Mouse (Mus musculus) olfactory bulb, adult 2 months (tissue): ENCODE measurements at regions not wholly inside any gene's neighbourhood (a gene's known extent, or its start where the extent isn't known, plus 50 kb on each side); places are given as distances from the start of the nearest gene placed in this dataset.

ENCODE experiments used
- H3K27ac ChIP-seq: fragments of 200-500 bp; 2 replicates; pipeline ENCODE4 v1.5.1; 2012; ENCODE audit warnings: low read depth, low read length; ENCODE audit not compliant: insufficient read depth
- H3K4me1 ChIP-seq: fragments of 200-500 bp; 2 replicates; pipeline ENCODE4 v1.6.1; 2012; ENCODE audit warnings: low read length; ENCODE audit not compliant: control insufficient read depth, insufficient read depth
- H3K4me3 ChIP-seq: fragments of 200-500 bp; 2 replicates; pipeline ENCODE4 v1.5.1; 2012; ENCODE audit warnings: mild to moderate bottlenecking, low read depth, low read length, moderate library complexity; ENCODE audit not compliant: insufficient read depth
- CTCF ChIP-seq: fragments of 200-500 bp; IDR thresholded peaks from 2 replicates; pipeline ENCODE4 v1.5.1; 2012; ENCODE audit warnings: low read depth, mild to moderate bottlenecking, low read length, moderate library complexity; ENCODE audit not compliant: insufficient read depth
- POLR2A ChIP-seq: fragments of 200-500 bp; IDR thresholded peaks from 2 replicates; pipeline ENCODE4 v1.6.1; 2012; ENCODE audit warnings: mild to moderate bottlenecking, low read depth, low read length, moderate library complexity; ENCODE audit not compliant: insufficient read depth
- WGBS: fragments of 180-500 bp; shearing (Covaris S2); methylation state at CpG from one replicate; pipeline ENCODE4 v1.1.7; 2018; 5-methylcytosine and 5-hydroxymethylcytosine counted together

DNA sequence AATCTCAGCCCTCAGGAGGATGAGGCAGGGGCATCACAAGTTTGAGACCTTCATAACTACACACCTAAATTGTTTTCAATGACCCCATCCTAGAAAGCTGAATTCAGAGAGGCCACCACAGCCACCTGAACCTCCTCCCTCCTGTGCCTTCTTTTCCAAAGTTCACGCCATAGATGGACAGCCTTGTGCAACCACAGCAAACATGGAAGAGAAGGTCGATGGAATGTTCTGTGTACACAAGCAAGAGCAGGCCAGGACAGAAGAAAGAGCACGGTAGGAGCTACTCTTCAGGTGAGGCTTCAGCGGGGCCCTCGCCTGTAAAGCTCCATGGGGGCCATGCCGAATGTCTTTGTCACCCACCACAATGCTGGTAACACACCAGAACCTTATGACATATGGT lies 481.1 kb upstream of the Sall1 start:
- no peak overlapping the region for H3K4me3 ChIP-seq
- H3K4me1 ChIP-seq, result no peaks in the 10 kb centered on the region
- TF ChIP-seq POLR2A (no peak), CTCF (no peak)
- 97% methylated on average over 6 of the region's 6 CpGs for WGBS
- H3K27ac ChIP-seq, result no peak overlapping the region

GRCm38 (mm10) chr8:89523336-89523735 lies 479.4 kb upstream of the Sall1 start:
- H3K4me3 ChIP-seq, result no peak overlapping the region
- WGBS, result 89% methylated on average over 3 of the region's 3 CpGs
- no peaks in the 10 kb centered on the region for H3K4me1 ChIP-seq
- no peak overlapping the region for H3K27ac ChIP-seq
- no peak for TF ChIP-seq CTCF
- no peak for TF ChIP-seq POLR2A

GRCm38 (mm10) chr8:89516602-89517001 lies 472.6 kb upstream of the Sall1 start:
- WGBS, result 87% methylated on average over 2 of the region's 2 CpGs
- Histone ChIP-seq H3K4me1 (no peaks in the 10 kb centered on the region), H3K4me3 (no peak overlapping the region), H3K27ac (no peak overlapping the region)
- TF ChIP-seq CTCF (no peak), POLR2A (no peak)

DNA sequence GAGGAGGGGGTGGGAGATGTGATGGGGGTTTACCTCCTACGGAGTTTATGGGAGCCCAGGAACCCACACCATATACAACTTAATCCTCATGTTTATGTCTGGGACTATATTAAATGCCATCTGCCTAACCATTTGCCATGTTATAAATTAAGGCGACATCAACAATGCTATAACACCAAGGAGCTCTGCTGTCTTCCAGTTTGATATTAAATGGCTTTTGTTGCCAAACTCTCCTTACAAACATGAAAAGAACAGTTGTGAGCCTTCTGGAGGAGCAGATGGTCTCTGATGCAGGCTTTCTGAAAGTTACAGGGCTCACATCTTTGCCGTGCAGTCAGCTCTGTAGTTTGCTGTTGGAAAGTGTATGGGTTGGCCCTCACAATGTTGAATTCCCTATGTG lies 470.3 kb upstream of the Sall1 start:
- no peaks in the 10 kb centered on the region for H3K4me1 ChIP-seq
- H3K4me3 ChIP-seq, result no peak overlapping the region
- H3K27ac ChIP-seq, result no peak overlapping the region
- WGBS, result 91% methylated on average over 3 of the region's 3 CpGs
- TF ChIP-seq POLR2A (no peak), CTCF (no peak)

DNA sequence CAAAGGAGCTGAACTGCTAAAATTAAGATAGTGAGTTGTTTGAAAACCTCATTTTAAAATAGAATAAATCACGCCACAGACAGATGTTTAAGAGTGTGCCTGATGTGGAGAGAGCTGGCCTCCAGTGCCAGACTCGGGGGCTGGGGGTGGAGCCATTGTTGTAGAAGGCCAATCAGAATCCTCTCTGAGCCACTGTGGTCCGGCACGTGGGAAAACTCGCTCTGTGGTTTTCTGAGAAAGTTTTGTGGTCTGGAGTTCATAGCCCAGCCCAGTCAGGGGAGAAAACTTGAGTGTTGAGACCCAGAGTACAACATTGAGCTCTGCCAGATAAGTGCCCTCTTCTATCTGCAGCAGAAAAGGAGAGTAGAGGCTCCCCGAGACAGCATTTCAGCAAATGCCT lies 463.7 kb upstream of the Sall1 start:
- H3K4me3 ChIP-seq, result no peak overlapping the region
- TF ChIP-seq CTCF (no peak), POLR2A (no peak)
- no peak overlapping the region for H3K27ac ChIP-seq
- H3K4me1 ChIP-seq, result peaks cover 2% of the 10 kb centered on the region; the same call in 1 of the 2 replicates
- WGBS, result 50% methylated on average over 6 of the region's 6 CpGs

DNA sequence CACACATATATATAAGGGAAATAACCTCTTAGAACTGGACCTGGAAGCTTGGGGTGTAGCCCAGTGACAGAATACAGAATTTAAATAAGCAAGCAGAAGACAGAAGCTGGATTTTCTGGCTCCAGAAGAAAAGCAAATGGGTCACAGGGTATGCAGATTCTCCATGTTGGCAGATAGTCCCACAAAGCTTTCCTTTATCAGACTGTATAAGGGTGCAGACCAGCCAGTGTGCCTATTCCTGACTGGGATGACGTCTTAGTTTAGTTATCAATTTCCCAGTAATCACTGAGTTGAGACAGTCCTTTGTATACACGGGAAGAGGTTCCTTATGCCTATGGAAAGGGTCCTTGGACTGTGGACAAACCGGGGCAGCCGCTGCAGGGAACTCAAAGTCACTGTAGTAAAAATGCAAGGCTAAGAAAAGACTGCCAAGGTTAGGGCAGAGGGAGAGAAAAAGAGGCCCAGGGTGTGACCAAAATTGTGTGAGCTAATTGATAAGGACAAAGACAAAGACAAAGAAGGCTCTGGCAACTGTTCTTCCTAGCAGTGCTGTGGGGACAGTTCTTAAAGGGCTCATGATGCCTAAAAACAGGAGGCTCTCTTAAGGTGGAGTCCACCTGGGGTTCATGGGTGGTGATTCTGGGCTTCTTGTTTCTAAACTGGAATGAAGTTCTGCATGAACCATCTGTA lies 459.7 kb upstream of the Sall1 start:
- Histone ChIP-seq H3K4me1 (peaks cover 2% of the 10 kb centered on the region; the same call in 1 of the 2 replicates), H3K4me3 (no peak overlapping the region), H3K27ac (no peak overlapping the region)
- TF ChIP-seq POLR2A, result no peak
- no peak for TF ChIP-seq CTCF
- 63% methylated on average over 4 of the region's 4 CpGs for WGBS

- 67% methylated on average over 6 of the region's 6 CpGs for WGBS
- no peak overlapping the region for H3K27ac ChIP-seq
- peaks cover 2% of the 10 kb centered on the region; the same call in 1 of the 2 replicates for H3K4me1 ChIP-seq
- no peak overlapping the region for H3K4me3 ChIP-seq
- TF ChIP-seq CTCF (no peak), POLR2A (no peak)
Observed at GRCm38 (mm10) chr8:89503030-89503429, 459.1 kb upstream of the Sall1 start.

DNA sequence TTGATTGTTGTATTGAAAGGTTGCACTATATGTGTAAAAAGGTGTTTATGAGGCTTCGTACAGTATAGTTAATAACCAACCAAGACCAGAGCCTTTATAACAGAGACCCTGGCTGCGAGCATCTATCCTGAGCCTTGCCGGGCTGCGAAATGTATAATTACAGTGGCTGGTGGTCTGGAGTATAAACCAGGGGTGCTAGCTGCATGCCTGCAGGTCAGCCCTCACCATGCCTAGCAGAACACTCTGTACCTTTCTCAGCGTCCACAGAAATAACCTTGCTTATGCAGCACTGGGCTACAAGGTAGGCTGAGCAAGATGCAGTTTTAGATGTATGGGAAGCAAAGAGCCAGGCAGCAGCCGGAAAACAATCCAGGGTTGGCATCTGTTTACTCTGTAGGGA lies 457.8 kb upstream of the Sall1 start:
- Histone ChIP-seq H3K4me1 (peaks cover 2% of the 10 kb centered on the region; the same call in 1 of the 2 replicates), H3K4me3 (no peak overlapping the region), H3K27ac (no peak overlapping the region)
- TF ChIP-seq POLR2A (no peak), CTCF (no peak)
- 99% methylated on average over 6 of the region's 6 CpGs for WGBS

DNA sequence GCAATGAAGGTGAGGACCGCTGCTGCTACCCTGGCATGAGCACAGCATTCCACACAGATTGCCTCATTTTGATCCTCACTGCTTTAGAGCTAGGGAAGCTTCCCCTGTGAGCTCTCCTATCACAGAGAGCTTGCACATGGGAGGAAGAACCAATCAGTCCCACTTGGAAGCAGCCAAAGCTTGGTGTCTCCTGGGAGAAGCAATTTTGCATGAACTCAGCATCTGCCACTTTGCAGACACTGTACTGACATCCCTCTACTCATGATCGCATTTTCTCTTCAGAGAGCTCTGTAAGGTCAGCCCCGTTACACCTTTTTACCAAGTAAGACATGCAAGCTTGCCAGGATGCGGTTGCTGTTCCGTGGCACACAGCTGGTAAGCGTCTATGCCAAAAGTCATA lies 455.9 kb upstream of the Sall1 start:
- H3K4me3 ChIP-seq, result no peak overlapping the region
- 93% methylated on average over 6 of the region's 6 CpGs for WGBS
- TF ChIP-seq POLR2A (no peak), CTCF (no peak)
- no peak overlapping the region for H3K27ac ChIP-seq
- H3K4me1 ChIP-seq, result peaks cover 2% of the 10 kb centered on the region; the same call in 1 of the 2 replicates
